Mouse (Mus musculus): ENCODE results near the gene Elavl2. TPM values are rescaled to one million over a fixed set of nuclear protein-coding genes. Genes with fewer than 3 reads are reported as not detected.

The Elavl2 gene
- not detected for polyA plus RNA-seq (2014; fragmentation: Illumina TruSeq; extraction: RNeasy Lipid Tissue Mini Kit (QIAGEN cat#74804); ENCODE audit: low read depth, low replicate concordance)

GRCm38 (mm10) chr4:91400423-91400822 lies at the start of gene Elavl2:
Gene Elavl2 (minus strand): TSS chr4:91400785.

